9 mouse cellular contexts compared by ENCODE assay signal in the genomic region with DNA sequence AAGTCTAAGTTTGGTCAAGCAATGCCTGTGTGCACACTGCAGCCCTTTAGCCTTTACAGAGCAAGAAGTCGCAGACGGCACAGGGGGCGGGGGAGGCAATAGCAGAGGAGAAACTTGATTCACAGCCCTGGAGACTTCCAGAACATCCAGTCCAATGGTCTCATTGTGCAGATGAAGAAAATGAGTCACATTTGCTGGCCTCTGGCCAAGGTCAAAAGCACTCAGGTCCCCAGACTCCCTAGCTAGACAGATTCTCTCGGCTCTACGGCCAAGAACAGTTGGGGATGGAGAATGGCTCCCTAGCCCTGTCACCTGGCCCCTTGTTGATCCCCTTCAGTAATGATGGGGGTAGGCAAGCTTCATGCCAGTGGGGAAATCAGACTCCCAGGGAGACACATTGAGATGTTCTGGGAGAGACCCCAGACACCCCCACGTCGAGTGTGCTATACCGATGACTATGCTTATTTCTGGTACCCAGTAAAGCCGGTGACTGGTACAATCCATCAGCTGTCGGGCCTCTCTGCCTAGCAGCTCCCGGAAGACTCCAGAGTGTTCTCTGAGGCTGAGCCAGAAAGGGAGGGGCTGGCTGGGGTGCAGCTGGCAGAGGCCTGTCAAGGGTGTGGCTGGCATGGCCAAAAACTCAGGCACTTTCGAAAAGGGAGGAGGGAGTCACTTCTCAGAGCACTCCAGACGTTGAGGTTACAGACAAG. TPM values are rescaled to one million over a fixed set of nuclear protein-coding genes. Genes with fewer than 3 reads are reported as not detected.
DNase-seq lines count a peak whose midpoint lies in the region; ATAC-seq and TF ChIP-seq lines count a peak whose summit lies in the region.
"Had no signal": no experiment of that assay in that cellular context is flagged by ENCODE, and none has a peak within 500 bp of the region (broad histone marks: within the 10 kb centered on the region; RNA-seq: fewer than 3 reads in every experiment).

No protein-coding gene starts in this region.

- no peak for TF ChIP-seq POLR2A in MEL (IDR thresholded peaks at IDR 0.05; ENCODE audit: control insufficient read depth in 1 of 2, insufficient read depth in 1 of 2, low read depth in 1 of 2, low read length in 2 of 2, poor library complexity in 1 of 2)
- no peak; the same call in 1 of the 2 replicates for TF ChIP-seq POLR2A in lung, adult 2 months (IDR thresholded peaks at IDR 0.05; ENCODE audit: borderline replicate concordance, extremely low read depth, low read depth, low read length)

- intact Hi-C loops in heart, postnatal 10 days (cut with DNase I): no loop called here

- H3K4me2 ChIP-seq in hindbrain, embryonic 13.5 days: no peak overlapping the region
- peak overlapping the region; percentile 17 for H3K4me2 ChIP-seq in embryonic facial prominence, embryonic 15.5 days (replicated peaks)
- H3K4me2 ChIP-seq in stomach, postnatal 0 days (replicated peaks; ENCODE audit: low read depth): no peak overlapping the region
- no peak overlapping the region for H3K4me2 ChIP-seq in midbrain, embryonic 16.5 days (ENCODE audit: low read length)

- DNase-seq in hindbrain, embryonic 10.5 days (ENCODE audit: low spot score): no peak
- DNase-seq in MEL (ENCODE audit: low read depth, low spot score): peak; percentile 49
- peak; percentile 91 to 92 for DNase-seq in heart, postnatal 10 days
- peak; percentile 90 for DNase-seq in lung, adult 2 months
- peak; percentile 73 for DNase-seq in stomach, postnatal 0 days (ENCODE audit: low spot score)

- TF ChIP-seq RAD21 in MEL (IDR thresholded peaks at IDR 0.05; ENCODE audit: low read depth, low read length): no peak

- no peaks in the 10 kb centered on the region for H3K36me3 ChIP-seq in hindbrain, embryonic 13.5 days
- no peaks in the 10 kb centered on the region for H3K36me3 ChIP-seq in hindbrain, embryonic 10.5 days
- H3K36me3 ChIP-seq in MEL (ENCODE audit: control insufficient read depth in 1 of 2, insufficient read depth in 2 of 2, low read length in 2 of 2): peaks cover 0 to 3% of the 10 kb centered on the region in 2 experiments; a peak in 1 of 4 replicates
- no peaks in the 10 kb centered on the region for H3K36me3 ChIP-seq in embryonic facial prominence, embryonic 15.5 days
- H3K36me3 ChIP-seq in stomach, postnatal 0 days (ENCODE audit: control insufficient read depth, insufficient read depth, low read length): no peaks in the 10 kb centered on the region
- H3K36me3 ChIP-seq in midbrain, embryonic 16.5 days (ENCODE audit: control insufficient read depth, insufficient read depth, low read length): no peaks in the 10 kb centered on the region; the same call in 1 of the 2 replicates

- TF ChIP-seq EP300 in MEL (IDR thresholded peaks at IDR 0.05; ENCODE audit: low read depth in 1 of 2, low read length in 2 of 2): no peak
- TF ChIP-seq EP300 in stomach, postnatal 0 days (optimal IDR thresholded peaks at IDR 0.05): no peak

- H3K4me1 ChIP-seq in hindbrain, embryonic 13.5 days (replicated peaks): peaks cover 24% of the 10 kb centered on the region
- H3K4me1 ChIP-seq in hindbrain, embryonic 10.5 days (replicated peaks): peaks cover 20% of the 10 kb centered on the region
- peaks cover 0 to 24% of the 10 kb centered on the region in 2 experiments; a peak in 2 of 4 replicates for H3K4me1 ChIP-seq in MEL (ENCODE audit: control insufficient read depth in 1 of 2, insufficient read depth in 2 of 2, low read length in 2 of 2)
- peaks cover 29% of the 10 kb centered on the region for H3K4me1 ChIP-seq in embryonic facial prominence, embryonic 15.5 days
- H3K4me1 ChIP-seq in lung, adult 2 months (ENCODE audit: control insufficient read depth, insufficient read depth, low read length): peaks cover 16% of the 10 kb centered on the region
- peaks cover 7% of the 10 kb centered on the region; the same call in 1 of the 2 replicates for H3K4me1 ChIP-seq in stomach, postnatal 0 days (replicated peaks; ENCODE audit: control insufficient read depth, insufficient read depth)
- peaks cover 4% of the 10 kb centered on the region for H3K4me1 ChIP-seq in midbrain, embryonic 16.5 days (ENCODE audit: control insufficient read depth, insufficient read depth, low read length)

- no peak for TF ChIP-seq CTCF in MEL (IDR thresholded peaks at IDR 0.05 in 2 of 3, conservative IDR thresholded peaks at IDR 0.05 in 1 of 3; ENCODE audit: control insufficient read depth in 1 of 3, insufficient read depth in 1 of 3, low read depth in 2 of 3, low read length in 3 of 3, poor library complexity in 1 of 3, severe bottlenecking in 1 of 3)
- TF ChIP-seq CTCF in lung, adult 2 months (IDR thresholded peaks at IDR 0.05; ENCODE audit: insufficient read depth, low read length): no peak
- no peak for TF ChIP-seq CTCF in stomach, postnatal 0 days (IDR thresholded peaks at IDR 0.05; ENCODE audit: low read depth)

- peak; percentile 43 for ATAC-seq in hindbrain, embryonic 13.5 days (ENCODE audit: low FRiP score)
- ATAC-seq in embryonic facial prominence, embryonic 15.5 days (ENCODE audit: insufficient number of reproducible peaks, low FRiP score, low TSS enrichment, low read depth): peak; percentile 81
- ATAC-seq in stomach, postnatal 0 days (ENCODE audit: low FRiP score, low TSS enrichment): peak; percentile 83
- no peak for ATAC-seq in midbrain, embryonic 16.5 days

- no peak overlapping the region for H3K9ac ChIP-seq in hindbrain, embryonic 13.5 days
- H3K9ac ChIP-seq in MEL (ENCODE audit: control insufficient read depth, low read depth, low read length, poor library complexity, severe bottlenecking): no peak overlapping the region
- no peak overlapping the region for H3K9ac ChIP-seq in embryonic facial prominence, embryonic 15.5 days
- H3K9ac ChIP-seq in stomach, postnatal 0 days (ENCODE audit: low read length): no peak overlapping the region
- no peak overlapping the region for H3K9ac ChIP-seq in midbrain, embryonic 16.5 days (ENCODE audit: low read depth, low read length)

- 49% methylated on average over 13 of the region's 13 CpGs for WGBS in hindbrain, embryonic 13.5 days
- WGBS in hindbrain, embryonic 10.5 days: 71% methylated on average over 13 of the region's 13 CpGs
- 30% methylated on average over 13 of the region's 13 CpGs for WGBS in embryonic facial prominence, embryonic 15.5 days
- 12% methylated on average over 13 of the region's 13 CpGs for WGBS in lung, adult 2 months
- WGBS in stomach, postnatal 0 days: 18% methylated on average over 13 of the region's 13 CpGs
- WGBS in midbrain, embryonic 16.5 days: 53% methylated on average over 13 of the region's 13 CpGs

- H3K27me3 ChIP-seq in hindbrain, embryonic 13.5 days: no peaks in the 10 kb centered on the region
- H3K27me3 ChIP-seq in hindbrain, embryonic 10.5 days (ENCODE audit: insufficient read depth, poor library complexity, severe bottlenecking): peaks cover 7% of the 10 kb centered on the region
- H3K27me3 ChIP-seq in MEL (ENCODE audit: control insufficient read depth in 1 of 2, insufficient read depth in 2 of 2, low read length in 2 of 2): no peaks in the 10 kb centered on the region
- no peaks in the 10 kb centered on the region for H3K27me3 ChIP-seq in embryonic facial prominence, embryonic 15.5 days
- H3K27me3 ChIP-seq in stomach, postnatal 0 days (ENCODE audit: control insufficient read depth, insufficient read depth, low read length): no peaks in the 10 kb centered on the region
- H3K27me3 ChIP-seq in midbrain, embryonic 16.5 days (ENCODE audit: control insufficient read depth, insufficient read depth, low read depth, low read length): no peaks in the 10 kb centered on the region

- H3K9me3 ChIP-seq in hindbrain, embryonic 13.5 days: no peaks in the 10 kb centered on the region
- no peaks in the 10 kb centered on the region for H3K9me3 ChIP-seq in hindbrain, embryonic 10.5 days
- no peaks in the 10 kb centered on the region for H3K9me3 ChIP-seq in MEL (replicated peaks; ENCODE audit: insufficient read depth, low read length)
- H3K9me3 ChIP-seq in embryonic facial prominence, embryonic 15.5 days (replicated peaks): no peaks in the 10 kb centered on the region
- no peaks in the 10 kb centered on the region for H3K9me3 ChIP-seq in stomach, postnatal 0 days (ENCODE audit: control insufficient read depth, low read length)
- no peaks in the 10 kb centered on the region for H3K9me3 ChIP-seq in midbrain, embryonic 16.5 days (replicated peaks; ENCODE audit: control insufficient read depth, low read length, poor library complexity, severe bottlenecking)

- no peak overlapping the region for H3K4me3 ChIP-seq in hindbrain, embryonic 13.5 days
- H3K4me3 ChIP-seq in hindbrain, embryonic 10.5 days: no peak overlapping the region
- no peak overlapping the region for H3K4me3 ChIP-seq in MEL (ENCODE audit: control insufficient read depth in 1 of 2, insufficient read depth in 1 of 2, low read depth in 2 of 2, low read length in 2 of 2)
- no peak overlapping the region for H3K4me3 ChIP-seq in embryonic facial prominence, embryonic 15.5 days (replicated peaks)
- H3K4me3 ChIP-seq in lung, adult 2 months (replicated peaks; ENCODE audit: extremely low read depth, low read depth, low read length): no peak overlapping the region
- no peak overlapping the region for H3K4me3 ChIP-seq in stomach, postnatal 0 days (ENCODE audit: low read depth, low read length)
- no peak overlapping the region for H3K4me3 ChIP-seq in midbrain, embryonic 16.5 days (ENCODE audit: low read depth, low read length)

- H3K79me2 ChIP-seq in MEL (ENCODE audit: control insufficient read depth, insufficient read depth, low read length, poor library complexity): no peaks in the 10 kb centered on the region

- H3K27ac ChIP-seq in hindbrain, embryonic 13.5 days: 0 out of 2 replicates have a peak overlapping the region, but pooled peaks have one; percentile 3
- no peak overlapping the region for H3K27ac ChIP-seq in hindbrain, embryonic 10.5 days
- H3K27ac ChIP-seq in MEL (ENCODE audit: control insufficient read depth, low read depth, low read length): no peak overlapping the region
- H3K27ac ChIP-seq in embryonic facial prominence, embryonic 15.5 days (replicated peaks): peak overlapping the region; percentile 82
- peak overlapping the region; percentile 77 for H3K27ac ChIP-seq in stomach, postnatal 0 days (replicated peaks)
- no peak overlapping the region for H3K27ac ChIP-seq in midbrain, embryonic 16.5 days (ENCODE audit: low read length)
- H3K27ac ChIP-seq: kidney, postnatal 0 days had no signal

RNA-seq across cellular contexts. Expression of a gene that starts 8.1 kb away (rescaled TPM):
- polyA plus RNA-seq in hindbrain, embryonic 13.5 days (2015; fragmentation: Nextera tagmentation; extraction: Ambion mirVana): 8.9 and 10.3 TPM in 2 replicates
- polyA plus RNA-seq in hindbrain, embryonic 10.5 days (2016; fragmentation: Nextera tagmentation; extraction: Ambion mirVana): 10.6 and 24.0 TPM in 2 replicates
- total RNA-seq in MEL (2012; rRNA removed): not detected in 2 replicates
- polyA plus RNA-seq in MEL (2012; ENCODE audit: insufficient read depth in 1 of 2, insufficient read length in 2 of 2, low read depth in 1 of 2, low replicate concordance in 2 of 2, missing spikeins in 1 of 2): not detected
- 803 and 821 TPM in 2 replicates for polyA plus RNA-seq in embryonic facial prominence, embryonic 15.5 days (2015; fragmentation: Nextera tagmentation; extraction: Ambion mirVana)
- 100 to 1,000 TPM; 304 to 329 TPM for total RNA-seq in heart, postnatal 10 days (2021)
- 541 and 589 TPM in 2 replicates for polyA plus RNA-seq in lung, adult 2 months (2012; rRNA removed)
- 1,235 and 1,355 TPM in 2 replicates for polyA plus RNA-seq in stomach, postnatal 0 days (2015; fragmentation: Nextera tagmentation; extraction: Ambion mirVana)
- polyA plus RNA-seq in midbrain, embryonic 16.5 days (2015; fragmentation: Nextera tagmentation; extraction: Ambion mirVana): 9.6 and 10.1 TPM in 2 replicates

RNA-seq across cellular contexts. Expression of a gene that starts 54.8 kb away (rescaled TPM):
- 646 and 674 TPM in 2 replicates for polyA plus RNA-seq in hindbrain, embryonic 13.5 days (2015; fragmentation: Nextera tagmentation; extraction: Ambion mirVana)
- polyA plus RNA-seq in hindbrain, embryonic 10.5 days (2016; fragmentation: Nextera tagmentation; extraction: Ambion mirVana): 274 and 348 TPM in 2 replicates
- total RNA-seq in MEL (2012; rRNA removed): 109 and 116 TPM in 2 replicates
- polyA plus RNA-seq in MEL (2012; ENCODE audit: insufficient read depth in 1 of 2, insufficient read length in 2 of 2, low read depth in 1 of 2, low replicate concordance in 2 of 2, missing spikeins in 1 of 2): 100 to 1,000 TPM; 268 to 295 TPM
- polyA plus RNA-seq in embryonic facial prominence, embryonic 15.5 days (2015; fragmentation: Nextera tagmentation; extraction: Ambion mirVana): 149 and 156 TPM in 2 replicates
- total RNA-seq in heart, postnatal 10 days (2021): 100 to 1,000 TPM; 321 to 334 TPM
- 66.2 and 80.3 TPM in 2 replicates for polyA plus RNA-seq in lung, adult 2 months (2012; rRNA removed)
- polyA plus RNA-seq in stomach, postnatal 0 days (2015; fragmentation: Nextera tagmentation; extraction: Ambion mirVana): 86.0 and 89.2 TPM in 2 replicates
- polyA plus RNA-seq in midbrain, embryonic 16.5 days (2015; fragmentation: Nextera tagmentation; extraction: Ambion mirVana): 1,035 and 1,054 TPM in 2 replicates

Comparison
In these comparisons a context has a peak if more than half of its experiments do, and no peak if none do; other contexts are left out.
1. H3K27ac ChIP-seq: peak in hindbrain, embryonic 13.5 days (single experiment), embryonic facial prominence, embryonic 15.5 days (single experiment) and stomach, postnatal 0 days (single experiment); none in hindbrain, embryonic 10.5 days (single experiment), MEL (single experiment) and midbrain, embryonic 16.5 days (single experiment).
2. RNA of a gene that starts 8.1 kb away (polyA plus RNA-seq): 1,235 to 1,355 TPM in stomach, postnatal 0 days, 803 to 821 TPM in embryonic facial prominence, embryonic 15.5 days and 541 to 589 TPM in lung, adult 2 months; 10.6 to 24.0 TPM in hindbrain, embryonic 10.5 days, 8.9 to 10.3 TPM in hindbrain, embryonic 13.5 days, 9.6 to 10.1 TPM in midbrain, embryonic 16.5 days and not detected in MEL; every median in the first group is over 10 times any median in the second.